Mouse (Mus musculus): ENCODE results near the gene Myef2. TPM values are rescaled to one million over a fixed set of nuclear protein-coding genes. Genes with fewer than 3 reads are reported as not detected.

Myef2 gene
- 12.7 and 12.9 TPM in 2 replicates for polyA plus RNA-seq (2012; rRNA removed)

GRCm38 (mm10) chr2:125123477-125123852 is at the start of gene Myef2:
Myef2 (minus strand) TSS chr2:125123661.

GRCm38 (mm10) chr2:125152388-125152787 is 28.9 kb upstream of the Myef2 start, which contains the start of gene Slc12a1:
Slc12a1 (plus strand) TSS chr2:125152505.

GRCm38 (mm10) chr2:125135903-125136811 is 12.7 kb upstream of the Myef2 start, which contains the start of gene Ctxn2:
Ctxn2 (plus strand) TSS chr2:125136692.

GRCm38 (mm10) chr2:125067894-125068293 is 55.6 kb downstream of the Myef2 start, which contains the start of gene Slc24a5:
Slc24a5 (plus strand) TSS chr2:125068124.

Other genes starting within 250 kb of the Myef2 start
- 1.5 and 1.7 TPM in 2 replicates for gene Slc24a5, start 55.5 kb downstream of the Myef2 start, polyA plus RNA-seq (2012; rRNA removed)
- gene Ctxn2, start 13.0 kb upstream of the Myef2 start, polyA plus RNA-seq (2012; rRNA removed): not detected in 2 replicates
- not detected in 2 replicates for gene Slc12a1, start 28.8 kb upstream of the Myef2 start, polyA plus RNA-seq (2012; rRNA removed)
- gene Dut, start 123.5 kb upstream of the Myef2 start, polyA plus RNA-seq (2012; rRNA removed): 42.2 and 47.5 TPM in 2 replicates